Mouse (Mus musculus): ENCODE measurements around the gene Galk1. TPM values are rescaled to one million over a fixed set of nuclear protein-coding genes. Genes with fewer than 3 reads are reported as not detected.
"Not testable (repeated sequence)": the region's sequence is repeated elsewhere in the genome, so short reads cannot be mapped to it uniquely, and the experiment has no call there.

Gene Galk1
- total RNA-seq, 2 experiments from 2014 or later: 40.7 to 50.3 TPM

DNA sequence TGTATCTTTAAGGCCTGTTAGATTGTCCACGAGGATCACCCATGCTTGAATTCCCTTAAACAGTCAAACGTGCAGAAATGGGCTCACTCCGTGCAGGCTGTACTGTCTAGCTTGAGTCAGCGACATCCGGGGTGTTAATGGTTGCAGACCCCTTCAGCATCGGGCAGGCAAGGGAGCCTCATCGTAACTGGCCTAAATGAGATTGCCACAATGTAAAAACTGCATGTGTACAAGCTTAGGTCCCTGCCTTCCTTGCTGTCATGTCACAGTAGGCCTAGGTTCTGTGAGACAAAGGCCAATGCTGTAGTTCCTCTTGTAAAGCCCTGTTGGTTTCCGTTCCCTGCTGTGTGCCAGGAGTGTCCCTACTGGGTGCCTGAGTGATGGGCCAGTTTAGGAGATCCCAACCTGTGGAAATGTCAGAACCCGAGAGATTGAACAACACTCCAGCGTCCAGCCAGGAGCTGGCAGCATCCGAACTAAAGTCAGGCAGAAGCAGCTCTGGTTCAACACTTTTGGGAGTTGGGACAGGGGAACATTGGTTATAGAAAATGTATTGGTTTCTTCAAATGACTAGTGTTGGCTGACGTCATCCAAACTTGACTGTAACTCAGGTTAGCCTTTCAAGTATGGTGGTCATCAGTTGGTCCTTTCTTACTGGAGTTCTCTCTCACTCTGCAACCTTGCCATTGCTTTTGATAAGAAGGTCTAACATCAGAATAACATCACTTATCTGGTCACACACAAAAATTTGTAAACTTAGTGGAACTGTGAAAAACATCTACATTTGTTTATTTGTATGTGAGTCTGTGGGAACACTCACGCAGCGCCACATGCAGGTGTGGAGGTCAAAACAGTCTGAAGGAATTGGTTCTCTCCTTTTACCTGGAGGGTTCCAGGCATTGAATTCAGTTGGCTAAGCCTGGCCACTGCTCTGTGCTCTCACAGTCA lies 18.7 kb upstream of the Galk1 start:
- DNase-seq: peak; percentile 26 to 42

DNA sequence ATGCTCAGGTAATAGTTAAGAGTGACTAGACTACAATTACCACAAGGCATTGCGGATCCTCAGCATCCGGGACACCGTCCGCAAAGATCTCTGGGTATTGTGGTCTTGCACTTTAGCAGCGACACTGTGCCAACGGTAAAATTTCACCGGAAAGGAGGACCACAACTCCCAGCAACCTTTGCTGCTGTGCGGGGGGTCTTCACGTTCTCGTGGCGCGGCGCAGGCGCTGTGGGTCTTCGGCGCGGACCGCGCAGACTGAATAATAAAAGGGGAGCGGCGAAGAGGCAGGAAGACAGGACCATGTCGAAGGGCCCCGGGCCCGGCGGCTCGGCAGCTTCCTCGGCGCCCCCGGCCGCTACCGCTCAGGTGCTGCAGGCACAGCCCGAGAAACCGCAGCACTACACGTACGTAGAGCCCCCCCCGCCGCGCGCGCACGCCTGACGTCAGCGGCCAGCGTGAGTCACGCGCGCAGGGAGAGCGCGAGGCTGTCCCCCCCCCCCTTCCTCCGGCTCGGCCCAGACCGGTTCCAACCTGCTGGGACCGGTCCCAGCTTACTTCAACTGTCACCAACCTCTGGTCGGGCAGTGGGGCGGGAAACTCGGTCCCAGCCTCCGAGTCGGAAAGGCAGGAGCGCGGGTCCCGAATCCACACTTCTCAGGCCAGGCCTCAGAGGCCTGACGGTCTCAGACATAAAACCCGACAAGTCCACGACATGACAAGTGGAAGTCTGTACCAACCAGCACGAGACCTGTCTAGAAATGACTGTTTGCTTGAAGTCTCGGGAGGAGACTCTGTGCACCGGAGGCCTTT lies 17.8 kb upstream of the Galk1 start, which contains the start of gene Unk:
TSS of gene Unk (plus strand) at position 235 of the 810 bp plus-strand sequence.
- DNase-seq: peak; percentile 96

DNA sequence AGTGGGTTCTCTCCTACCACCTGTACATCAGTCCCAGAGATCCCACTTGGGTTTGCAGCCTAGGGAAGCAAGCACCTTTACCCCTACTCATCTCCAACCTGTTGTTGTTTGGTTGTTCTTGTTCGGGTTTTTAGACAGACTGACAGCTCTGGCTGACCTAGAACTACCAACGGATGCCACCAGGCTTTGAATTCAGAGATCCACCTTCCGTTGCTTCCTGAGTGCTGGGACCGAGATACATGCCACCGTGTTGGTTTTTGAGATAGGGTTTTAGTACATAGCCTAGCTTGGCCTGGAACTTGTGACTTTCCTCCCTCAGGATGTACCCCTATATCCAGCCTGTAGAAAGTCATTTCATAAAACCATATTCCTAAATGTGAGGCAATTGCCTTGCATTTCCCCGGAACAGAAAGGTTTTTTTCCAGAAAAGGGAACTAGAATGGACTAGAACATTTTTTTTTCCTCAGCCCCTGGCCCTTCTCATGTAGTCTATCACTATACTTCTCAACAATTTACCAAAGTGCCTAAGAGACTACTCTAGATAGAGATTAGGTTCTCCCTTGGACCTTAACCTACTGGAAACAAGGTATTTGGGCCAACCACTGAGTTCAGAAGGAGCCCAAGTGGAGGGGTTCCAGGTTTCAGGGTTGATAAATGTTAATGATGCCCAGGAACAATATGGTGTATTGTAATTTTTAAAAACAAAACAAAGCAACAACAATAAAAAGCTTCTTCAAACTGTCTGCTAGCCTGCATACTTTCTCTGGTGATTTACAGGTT lies 16.8 kb upstream of the Galk1 start:
- DNase-seq: no peak

DNA sequence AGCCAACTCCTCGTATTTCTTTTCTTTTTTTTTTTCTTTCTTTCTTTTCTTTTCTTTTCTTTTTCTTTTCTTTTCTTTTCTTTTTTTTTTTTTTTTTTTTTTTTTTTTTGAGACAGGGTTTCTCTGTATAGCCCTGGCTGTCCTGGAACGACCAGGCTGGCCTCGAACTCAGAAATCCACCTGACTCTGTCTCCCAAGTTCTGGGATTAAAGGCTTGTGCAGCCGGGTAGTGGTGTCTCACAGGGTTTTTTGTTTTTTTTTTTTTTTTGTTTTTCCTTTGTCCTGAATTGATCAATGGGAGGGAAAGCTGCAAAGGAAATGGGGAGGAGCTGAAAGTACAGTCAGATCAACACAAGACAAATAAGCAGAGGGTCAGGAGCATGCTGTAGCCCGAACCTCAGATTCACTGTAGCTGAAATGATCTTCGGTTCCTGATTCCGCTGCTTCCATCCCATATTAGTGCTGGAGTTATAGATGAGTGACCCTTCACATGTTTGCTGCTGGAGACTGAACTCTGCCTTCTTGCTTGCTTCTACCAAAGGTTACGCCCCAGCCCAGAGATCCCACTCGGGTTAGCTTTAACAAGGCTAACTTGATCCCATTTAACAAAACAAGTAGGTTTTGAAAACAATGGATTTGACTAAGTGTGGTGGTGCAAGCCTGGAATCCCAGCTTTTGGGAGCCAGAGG lies 15.8 kb upstream of the Galk1 start:
- no peak for DNase-seq

DNA sequence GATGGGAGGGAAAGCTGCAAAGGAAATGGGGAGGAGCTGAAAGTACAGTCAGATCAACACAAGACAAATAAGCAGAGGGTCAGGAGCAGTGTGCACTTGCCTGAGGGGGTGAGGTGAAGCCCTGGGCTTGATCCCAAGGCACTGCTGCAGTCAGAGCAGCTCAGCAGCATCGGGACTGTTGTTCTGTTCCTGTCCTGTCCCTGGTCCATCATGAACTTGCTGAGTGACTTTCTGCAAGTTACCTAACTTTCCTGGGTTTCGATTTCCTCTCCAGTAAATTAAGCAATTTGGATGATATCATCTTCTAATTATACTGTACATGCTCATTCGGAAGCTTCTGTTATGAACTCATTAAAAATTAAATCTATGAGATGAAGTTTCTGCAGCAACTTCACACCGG lies 15.2 kb upstream of the Galk1 start, which contains the start of gene H3f3b:
TSS of gene H3f3b (minus strand) at position 207 of the 400 bp plus-strand sequence.
- DNase-seq: no peak

DNA sequence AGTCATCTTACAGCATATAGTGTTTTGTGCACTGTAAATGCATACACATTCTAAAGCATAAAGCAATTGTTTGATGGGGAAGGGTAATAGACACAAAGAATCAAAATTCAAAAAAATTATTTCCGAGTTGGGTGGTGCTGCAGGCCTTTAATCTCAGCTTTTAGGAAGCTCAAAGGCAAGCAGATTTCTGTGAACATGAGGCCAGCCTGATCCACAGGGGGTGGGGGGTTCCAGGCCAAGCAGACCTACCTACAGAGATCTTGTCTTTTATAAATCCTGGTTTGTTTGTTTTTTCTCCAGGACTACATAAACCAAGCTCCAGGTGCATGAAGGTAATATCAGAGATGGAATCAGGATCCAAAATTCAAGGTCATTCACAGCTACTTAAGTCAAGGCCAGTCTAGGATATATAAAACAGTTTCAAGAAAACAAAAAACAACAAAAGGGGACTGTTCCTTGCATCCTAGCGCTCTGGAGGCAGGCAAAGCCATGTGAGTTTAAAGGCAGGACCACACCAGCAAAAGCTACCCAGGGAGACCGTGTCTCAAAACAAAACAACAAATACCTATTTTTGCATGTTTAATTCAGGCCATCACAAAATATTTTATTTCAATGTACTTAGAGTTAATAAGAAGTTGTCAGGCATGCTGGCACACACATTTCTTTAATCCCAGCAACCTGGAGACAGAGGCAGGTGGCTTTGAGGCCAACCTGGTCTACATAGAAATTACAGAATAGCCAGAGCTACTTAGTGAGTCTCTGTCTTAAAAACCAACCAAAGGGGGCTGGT lies 12.7 kb upstream of the Galk1 start:
- DNase-seq: no peak

DNA sequence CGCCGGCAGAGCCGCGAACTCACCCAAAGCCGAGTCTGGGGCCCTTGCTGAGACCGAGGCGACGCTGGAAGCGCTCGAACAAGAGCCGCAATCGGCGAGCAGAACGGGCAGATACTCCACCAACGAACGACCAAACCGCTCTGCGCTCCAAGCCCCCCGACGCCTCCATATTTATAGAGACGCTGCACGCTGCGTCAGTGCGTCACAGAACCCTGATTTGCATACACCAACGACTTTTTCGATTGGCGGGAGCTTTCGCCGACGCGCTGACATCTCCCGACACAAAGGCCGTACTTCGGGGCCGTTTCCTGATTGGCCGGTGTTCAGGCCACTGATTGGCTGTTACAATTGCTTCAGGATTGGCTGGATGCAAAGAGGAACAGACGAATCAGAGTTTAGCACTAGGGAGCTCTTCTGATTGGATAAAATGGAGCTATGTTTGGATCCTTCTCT lies 11.9 kb upstream of the Galk1 start:
- DNase-seq: peak; percentile 93 to 94

DNA sequence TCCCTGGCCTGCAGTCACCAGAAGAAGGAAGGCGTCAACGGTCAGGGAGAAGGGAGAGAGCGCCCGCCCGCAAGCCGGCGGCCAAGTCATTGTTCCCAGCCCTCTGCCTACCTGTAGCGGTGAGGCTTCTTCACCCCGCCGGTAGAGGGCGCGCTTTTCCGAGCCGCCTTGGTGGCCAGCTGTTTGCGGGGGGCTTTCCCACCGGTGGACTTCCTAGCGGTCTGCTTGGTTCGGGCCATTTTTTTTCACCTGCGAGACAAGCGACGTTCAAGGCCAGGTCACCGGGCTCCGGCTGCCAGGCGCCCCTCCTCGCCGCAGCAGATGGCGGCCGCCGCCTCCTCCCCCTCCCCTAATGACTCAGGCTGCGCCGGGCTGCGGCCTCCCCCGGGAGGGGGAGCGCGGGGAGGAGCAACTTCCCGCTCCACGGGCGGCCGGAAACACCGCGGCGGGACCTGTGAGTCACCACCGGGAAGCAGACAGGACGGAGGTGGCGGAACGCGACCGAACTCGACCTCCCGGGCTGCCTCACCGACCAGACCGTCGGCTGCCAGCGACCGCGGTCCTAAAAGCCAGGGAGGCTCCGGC lies 11.3 kb upstream of the Galk1 start:
- peak; percentile 94 for DNase-seq

DNA sequence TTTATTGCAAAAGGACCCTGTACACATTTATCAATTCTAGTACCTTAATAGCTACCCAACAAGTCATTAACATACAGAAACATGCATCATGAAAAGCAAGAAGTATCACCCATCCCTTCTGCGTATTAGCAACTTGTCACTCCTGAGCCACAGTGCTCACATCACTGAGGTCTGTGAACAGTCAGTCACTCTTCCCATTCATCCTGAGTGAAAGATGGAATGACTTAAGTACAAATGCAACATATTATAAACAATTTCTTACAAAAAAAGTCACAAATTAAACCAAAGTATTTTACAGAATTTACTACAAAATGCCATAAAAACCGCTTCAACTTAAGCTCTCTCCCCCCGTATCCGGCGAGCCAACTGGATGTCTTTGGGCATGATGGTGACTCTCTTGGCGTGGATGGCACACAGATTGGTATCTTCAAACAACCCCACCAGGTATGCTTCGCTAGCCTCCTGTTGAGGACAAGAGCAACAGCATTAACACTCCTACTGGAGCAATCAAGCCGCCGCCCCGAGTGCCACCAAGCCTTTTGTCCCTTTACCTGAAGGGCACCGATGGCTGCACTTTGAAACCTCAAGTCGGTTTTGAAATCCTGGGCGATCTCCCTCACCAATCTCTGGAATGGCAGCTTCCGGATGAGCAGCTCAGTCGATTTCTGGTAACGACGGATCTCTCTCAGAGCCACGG lies 10.7 kb upstream of the Galk1 start:
- not testable (repeated sequence) for DNase-seq

DNA sequence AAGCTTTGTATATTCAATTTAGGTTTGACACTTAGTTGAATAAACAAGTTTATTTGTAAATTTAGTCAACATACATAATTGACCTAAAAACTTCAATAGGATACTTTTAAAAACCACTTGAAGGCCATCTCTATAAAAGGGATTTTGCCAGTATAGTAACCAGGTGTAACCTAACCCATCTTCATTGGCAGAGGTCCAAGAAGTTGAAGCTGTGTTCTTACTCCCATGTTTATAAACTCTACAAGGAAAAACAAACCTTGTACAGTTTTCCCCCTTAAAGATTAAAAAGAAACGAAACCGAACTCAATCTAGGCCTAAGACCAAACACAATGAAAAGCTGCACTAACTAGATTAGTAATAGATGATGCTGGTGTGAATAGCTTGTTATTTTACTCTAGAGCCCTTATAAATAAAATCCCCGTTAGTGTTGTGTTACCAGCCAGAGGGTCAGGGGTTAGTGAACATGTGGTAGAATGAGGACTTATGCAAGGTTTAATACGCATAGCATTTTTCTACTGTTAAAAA lies 9.8 kb upstream of the Galk1 start:
- DNase-seq: no peak

DNA sequence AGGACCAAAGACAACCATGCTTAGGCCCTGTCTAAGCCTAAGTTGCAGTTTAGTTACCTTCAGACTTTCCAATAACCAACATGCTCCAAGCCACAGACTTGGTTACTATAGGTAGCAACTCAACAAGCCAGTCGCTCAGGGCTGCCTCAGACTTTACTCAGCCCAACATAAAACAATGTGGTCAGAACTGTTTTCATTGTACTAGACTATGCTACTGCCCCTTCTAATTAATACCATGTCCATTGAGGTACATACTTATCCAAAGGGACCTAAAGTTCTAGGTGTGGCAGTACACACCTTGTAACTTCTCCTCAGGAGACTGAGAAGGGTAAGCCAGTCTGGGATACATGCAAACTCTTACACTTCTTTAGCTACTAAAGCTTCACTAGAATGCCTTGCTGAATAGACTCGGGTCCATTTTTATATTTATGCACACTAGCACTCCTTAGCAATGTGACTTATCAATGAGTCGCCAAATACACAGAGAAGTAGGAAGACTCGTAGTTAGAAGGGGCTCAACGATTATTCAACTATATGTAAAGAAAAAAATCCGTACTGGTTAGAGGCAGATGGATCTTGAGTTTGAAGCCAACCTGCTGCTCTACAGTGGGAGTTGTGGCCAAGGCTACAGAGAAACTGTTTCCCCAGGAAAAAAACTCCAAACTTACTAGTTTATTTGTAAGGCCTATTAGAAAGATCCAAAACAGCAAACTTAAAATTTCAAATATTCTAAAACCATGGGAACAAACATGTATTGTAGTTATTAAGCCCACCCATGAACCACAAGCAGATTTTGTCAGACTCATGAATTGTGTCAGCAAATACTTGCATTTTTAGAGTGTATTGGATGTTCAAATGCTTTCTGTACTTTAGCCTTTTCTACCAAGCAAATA lies 9.1 kb upstream of the Galk1 start:
- DNase-seq: no peak

DNA sequence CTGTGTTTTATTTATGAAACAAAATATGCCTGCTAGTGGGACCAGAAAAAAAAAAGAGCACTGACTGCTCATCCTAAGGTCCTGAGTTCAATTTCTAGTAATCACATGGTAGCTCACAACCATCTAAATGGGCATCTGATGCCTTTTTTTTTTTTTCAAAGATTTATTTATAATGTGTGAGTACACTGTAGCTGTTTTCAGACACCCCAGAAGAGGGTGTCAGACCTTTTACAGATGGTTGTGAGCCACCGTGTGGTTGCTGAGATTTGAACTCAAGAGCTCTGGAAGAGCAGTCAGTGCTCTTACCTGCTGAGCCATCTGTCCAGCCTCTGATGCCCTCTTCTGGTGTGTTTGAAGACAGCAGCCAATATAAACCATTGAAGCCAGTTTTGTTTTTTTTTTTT lies 8.0 kb upstream of the Galk1 start:
- DNase-seq: no peak

DNA sequence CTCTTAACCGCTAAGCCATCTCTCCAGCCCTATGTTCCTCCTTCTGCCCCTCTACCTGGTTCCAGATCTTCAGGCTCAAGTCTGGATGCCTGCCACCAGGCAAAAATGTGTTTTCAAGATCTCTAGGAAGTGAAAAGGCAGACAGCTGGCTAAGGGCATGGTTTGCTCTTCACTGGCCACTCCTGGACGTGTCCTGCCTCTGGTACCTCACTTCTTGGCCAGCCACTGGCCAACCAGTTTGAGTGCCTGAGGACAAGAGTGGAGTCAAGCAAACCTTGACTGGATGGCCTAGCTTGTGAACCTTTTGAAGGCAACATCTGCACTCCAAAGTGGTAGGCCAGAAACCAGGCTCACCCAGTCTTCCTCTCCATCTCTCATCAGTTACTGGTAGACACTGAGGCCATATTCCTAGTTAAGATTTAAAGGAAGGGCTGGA lies 7.5 kb upstream of the Galk1 start:
- DNase-seq: no peak

DNA sequence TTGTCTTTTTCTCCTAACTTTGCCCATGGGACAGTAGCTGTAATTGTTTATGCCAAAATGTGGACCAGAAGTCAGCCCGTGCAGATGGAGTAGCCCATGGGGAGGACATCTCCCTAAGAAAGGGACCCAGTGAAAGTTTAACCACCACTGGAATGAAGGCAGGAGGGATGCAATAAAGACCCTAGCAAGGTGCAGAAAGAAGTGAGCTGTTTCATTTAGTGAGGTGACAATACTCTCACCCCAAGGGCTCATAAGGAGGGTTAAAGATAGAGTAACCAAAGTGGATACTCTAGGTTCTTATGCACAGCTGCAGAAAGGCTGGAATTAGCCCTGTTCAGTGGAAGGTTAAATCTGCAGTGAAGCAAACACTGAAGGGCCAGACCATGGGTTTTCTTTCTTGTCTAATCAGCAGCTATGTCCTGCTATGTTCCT lies 6.9 kb upstream of the Galk1 start:
- DNase-seq: no peak

DNA sequence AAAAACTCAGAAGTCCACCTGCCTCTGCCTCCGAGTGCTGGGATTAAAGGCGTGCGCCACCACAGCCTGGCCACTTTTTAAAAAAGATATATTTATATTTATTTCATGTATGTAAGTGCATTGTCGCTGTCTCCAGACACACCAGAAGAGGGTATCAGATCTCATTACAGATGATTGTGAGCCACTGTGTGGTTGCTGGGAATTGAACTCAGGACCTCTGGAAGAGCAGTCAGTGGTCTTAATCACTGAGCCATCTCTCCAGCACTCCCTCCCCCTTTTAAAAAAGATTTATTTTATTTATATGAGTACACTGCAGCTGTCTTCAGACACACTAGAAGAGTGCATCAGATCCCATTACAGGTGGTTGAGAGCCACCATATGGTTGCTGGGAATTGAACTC lies 6.3 kb upstream of the Galk1 start:
- DNase-seq: not testable (repeated sequence)

DNA sequence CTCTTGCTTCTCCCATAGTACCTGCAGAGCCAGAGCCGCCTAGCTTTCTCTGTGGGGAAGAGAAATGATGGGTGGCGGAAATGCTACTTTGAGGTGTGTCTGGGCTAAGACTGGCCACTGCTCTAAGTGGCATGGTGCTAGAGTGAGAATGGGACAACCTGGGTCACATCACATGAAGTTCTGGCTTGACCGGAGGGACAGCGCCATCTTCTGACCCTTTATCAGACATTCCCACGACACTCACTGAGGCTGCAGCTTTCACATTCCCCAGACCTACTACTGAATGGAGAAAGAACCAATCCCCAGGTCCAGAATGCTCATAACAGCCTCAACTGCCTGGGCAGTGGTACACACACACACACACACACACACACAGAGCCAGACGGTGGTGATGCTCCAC lies 5.6 kb upstream of the Galk1 start:
- DNase-seq: peak in 1 of 2 experiments; percentile 26

DNA sequence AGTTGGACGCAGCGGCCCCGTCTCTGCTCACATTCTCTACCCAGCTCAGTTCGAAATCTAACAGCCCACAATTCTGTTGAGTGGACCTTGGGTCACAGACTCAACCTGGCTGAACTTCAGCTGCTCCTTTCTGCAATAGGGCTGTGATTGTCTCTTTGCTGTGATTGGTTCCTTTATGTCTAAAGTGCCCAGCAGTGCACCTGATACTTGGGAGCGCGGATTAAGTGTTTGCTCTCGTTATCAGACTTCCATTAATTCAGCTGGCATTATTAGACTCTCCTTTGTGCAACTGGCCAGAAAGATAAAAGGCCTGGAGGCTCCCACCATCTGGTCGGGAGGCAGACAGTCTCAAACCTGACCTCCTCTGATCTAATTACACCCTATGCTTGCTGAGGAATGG lies 2.3 kb upstream of the Galk1 start:
- DNase-seq: no peak
